Mouse (Mus musculus) embryonic facial prominence, embryonic 15.5 days (tissue): ENCODE results near the gene Cuedc1. TPM values are rescaled to one million over a fixed set of nuclear protein-coding genes. Genes with fewer than 3 reads are reported as not detected.
A peak's percentile ranks its signal among the peaks of the same experiment; 100 is the strongest.

Experiments used
- ATAC-seq: fragments of 200-750 bp; cut with Nextera tagmentation; 2 replicates; pipeline ENCODE4 v1.8.0; 2017; ENCODE audit warnings: low read depth, moderate TSS enrichment; ENCODE audit not compliant: insufficient number of reproducible peaks, low FRiP score, low TSS enrichment
- H3K27ac ChIP-seq: fragments of 300-500 bp; sonication (generic); replicated peaks from 2 replicates; pipeline ENCODE4 v1.5.1; 2015; ENCODE audit warnings: mild to moderate bottlenecking, inconsistent platforms
- H3K27me3 ChIP-seq: fragments of 300-500 bp; sonication (generic); 2 replicates; pipeline ENCODE4 v1.6.1; 2015; ENCODE audit warnings: inconsistent platforms
- H3K36me3 ChIP-seq: fragments of 300-500 bp; sonication (generic); 2 replicates; pipeline ENCODE4 v1.6.1; 2015; ENCODE audit warnings: mild to moderate bottlenecking, inconsistent platforms
- H3K4me1 ChIP-seq: fragments of 300-500 bp; sonication (generic); 2 replicates; pipeline ENCODE4 v1.6.1; 2015; ENCODE audit warnings: inconsistent platforms
- H3K4me2 ChIP-seq: fragments of 300-500 bp; sonication (generic); replicated peaks from 2 replicates; pipeline ENCODE4 v1.6.1; 2015; ENCODE audit warnings: mild to moderate bottlenecking, inconsistent platforms
- H3K4me3 ChIP-seq: fragments of 300-500 bp; sonication (generic); replicated peaks from 2 replicates; pipeline ENCODE4 v1.5.1; 2015; ENCODE audit warnings: mild to moderate bottlenecking, inconsistent platforms
- H3K9ac ChIP-seq: fragments of 300-500 bp; sonication (generic); 2 replicates; pipeline ENCODE4 v1.6.1; 2015; ENCODE audit warnings: inconsistent platforms
- H3K9me3 ChIP-seq: fragments of 300-500 bp; sonication (generic); replicated peaks from 2 replicates; pipeline ENCODE4 v1.6.1; 2016; ENCODE audit warnings: inconsistent platforms
- WGBS: fragments of 180-500 bp; shearing (Covaris S2); methylation state at CpG from one replicate; pipeline ENCODE4 v1.1.7; 2015; 5-methylcytosine and 5-hydroxymethylcytosine counted together
- polyA plus RNA-seq: library from polyadenylated mRNA; unstranded; fragments of >200 nt; fragmentation: Nextera tagmentation; extraction: Ambion mirVana; gene quantifications from 2 replicates; pipeline ENCODE4 v1.2.1, GENCODE M21; 2015

Cuedc1 gene
- polyA plus RNA-seq, 1 experiment from 2014 or later = 38.7 TPM

DNA sequence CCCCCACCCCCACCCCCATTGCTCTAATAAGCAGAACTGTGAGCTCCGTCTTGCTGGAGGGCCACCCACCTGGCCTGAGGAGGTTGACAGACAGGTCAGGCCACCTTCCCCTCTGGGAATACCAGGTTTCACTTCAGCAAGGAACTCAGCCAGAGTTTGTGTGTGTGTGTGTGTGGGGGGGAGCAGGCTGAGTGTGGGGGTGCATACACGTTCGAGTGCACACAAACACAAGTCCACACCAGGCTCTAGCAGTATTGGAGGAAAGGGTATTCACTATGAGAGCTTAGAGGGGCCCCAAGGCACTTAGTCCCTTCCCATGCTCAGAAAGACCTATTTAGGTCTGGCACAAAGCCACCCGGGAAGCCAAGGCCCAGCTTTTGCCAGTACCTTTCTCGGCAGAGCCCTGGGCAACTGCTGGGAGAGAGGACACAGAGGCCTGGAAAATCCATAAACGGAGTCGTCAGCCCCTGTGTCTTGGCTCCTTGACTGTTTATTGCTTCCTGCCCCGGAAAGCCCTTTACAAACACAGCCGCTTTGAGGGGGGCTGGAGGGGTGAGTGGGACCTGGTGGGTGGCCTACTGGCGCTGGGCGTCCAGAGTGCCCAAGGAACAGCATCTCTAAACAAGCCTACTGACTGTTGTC is 50.9 kb downstream of the Cuedc1 start:
- Histone ChIP-seq H3K27me3 (no peaks in the 10 kb centered on the region), H3K4me2 (no peak overlapping the region; the same call in 1 of the 2 replicates), H3K4me3 (no peak overlapping the region), H3K27ac (peak overlapping the region; percentile 80), H3K36me3 (no peaks in the 10 kb centered on the region), H3K4me1 (peaks cover 47% of the 10 kb centered on the region), H3K9ac (no peak overlapping the region), H3K9me3 (no peaks in the 10 kb centered on the region)
- 18% methylated on average over 11 of the region's 11 CpGs for WGBS
- peak; percentile 37 for ATAC-seq

DNA sequence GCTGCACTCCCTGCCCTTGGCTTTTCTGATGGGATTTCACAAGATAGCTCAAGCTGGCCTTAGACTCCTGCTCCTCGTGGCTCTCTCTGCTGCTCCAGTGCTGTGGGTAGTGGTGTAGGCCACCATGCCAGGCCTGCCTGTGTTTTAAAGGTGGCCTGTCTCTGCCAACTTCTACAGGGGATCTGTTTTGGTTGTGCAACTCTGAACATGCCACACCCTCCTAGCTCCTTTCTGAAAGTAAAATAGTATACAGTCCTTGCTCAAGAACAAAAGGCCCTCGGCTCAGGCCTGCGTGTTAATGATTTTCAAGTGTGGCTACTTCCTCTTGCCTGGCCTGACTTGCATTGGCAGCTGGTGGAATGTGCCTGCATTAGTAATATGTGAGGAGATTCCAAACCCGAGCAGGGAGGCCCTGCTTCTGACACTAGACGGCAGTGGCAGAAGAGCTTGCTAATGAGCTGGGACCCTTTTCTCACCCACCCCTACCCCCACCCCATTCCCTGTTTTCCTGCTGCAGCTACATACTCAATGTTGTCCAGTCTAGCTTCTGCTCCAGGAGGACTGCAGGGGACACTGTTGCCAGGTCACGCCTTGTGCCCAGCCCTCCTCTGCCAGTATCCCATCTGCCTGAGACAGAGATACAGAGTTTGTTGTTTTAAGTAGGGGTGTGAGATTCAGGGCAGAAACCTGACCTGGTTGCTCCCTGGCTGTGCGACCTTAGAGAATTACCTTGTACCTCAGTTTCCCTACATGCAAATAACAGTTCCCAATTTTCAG is 53.7 kb downstream of the Cuedc1 start:
- H3K27ac ChIP-seq = peak overlapping the region; percentile 76
- H3K4me2 ChIP-seq = no peak overlapping the region
- H3K9ac ChIP-seq = no peak overlapping the region
- H3K27me3 ChIP-seq = no peaks in the 10 kb centered on the region
- no peaks in the 10 kb centered on the region for H3K9me3 ChIP-seq
- 35% methylated on average over 7 of the region's 7 CpGs for WGBS
- no peaks in the 10 kb centered on the region for H3K36me3 ChIP-seq
- 0 out of 2 replicates have a peak, but pooled peaks have one; percentile 25 for ATAC-seq
- H3K4me1 ChIP-seq = peaks cover 71% of the 10 kb centered on the region
- no peak overlapping the region for H3K4me3 ChIP-seq

DNA sequence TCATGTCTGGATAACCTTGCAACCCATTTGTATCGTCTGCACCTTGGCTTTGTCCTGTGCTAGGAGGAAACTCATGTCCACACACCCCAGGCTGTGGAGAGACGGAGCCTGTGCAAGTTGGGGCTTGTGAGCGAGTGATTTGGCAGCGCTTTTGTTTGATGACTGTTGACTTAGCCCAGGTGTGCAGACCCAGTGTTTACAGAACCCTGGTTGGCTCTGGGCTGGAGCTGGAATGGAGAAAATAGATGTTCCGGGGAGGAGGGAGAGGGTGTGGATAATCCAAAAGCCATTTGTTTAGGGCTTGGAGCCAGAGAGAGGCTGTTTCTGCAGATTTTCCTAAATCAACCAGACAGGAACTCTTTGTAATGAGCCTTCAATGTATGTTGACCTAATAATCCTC is 56.0 kb downstream of the Cuedc1 start:
- WGBS = 33% methylated on average over 5 of the region's 5 CpGs
- peak; percentile 45; the same call in 1 of the 2 replicates for ATAC-seq
- Histone ChIP-seq H3K9ac (no peak overlapping the region), H3K9me3 (no peaks in the 10 kb centered on the region), H3K36me3 (no peaks in the 10 kb centered on the region), H3K4me1 (peaks cover 68% of the 10 kb centered on the region), H3K4me2 (no peak overlapping the region), H3K27me3 (no peaks in the 10 kb centered on the region), H3K27ac (peak overlapping the region; percentile 78), H3K4me3 (no peak overlapping the region)

DNA sequence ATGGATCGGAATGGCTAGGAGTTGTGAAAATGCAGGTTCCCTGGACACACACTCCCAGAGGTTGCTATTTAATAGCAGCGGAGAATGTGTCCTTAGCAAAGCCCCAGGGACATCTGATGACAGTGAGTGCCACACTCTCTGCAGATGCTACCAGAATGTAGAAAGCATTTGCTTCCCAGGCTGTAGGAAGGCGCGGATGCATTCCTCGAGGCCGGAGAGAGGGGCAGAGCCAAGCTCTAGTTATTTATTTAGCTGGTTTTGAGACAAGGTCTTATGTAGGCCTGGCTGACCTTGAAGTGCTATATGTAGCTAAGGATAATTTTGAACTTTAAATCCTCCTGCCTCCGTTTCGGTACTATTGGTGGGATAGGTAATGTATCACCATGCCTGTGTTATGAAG is 56.6 kb downstream of the Cuedc1 start:
- Histone ChIP-seq H3K9ac (no peak overlapping the region), H3K27ac (peak overlapping the region; percentile 78), H3K36me3 (no peaks in the 10 kb centered on the region), H3K27me3 (no peaks in the 10 kb centered on the region), H3K9me3 (no peaks in the 10 kb centered on the region), H3K4me3 (no peak overlapping the region), H3K4me1 (peaks cover 68% of the 10 kb centered on the region), H3K4me2 (no peak overlapping the region)
- no peak for ATAC-seq
- 48% methylated on average over 8 of the region's 8 CpGs for WGBS

DNA sequence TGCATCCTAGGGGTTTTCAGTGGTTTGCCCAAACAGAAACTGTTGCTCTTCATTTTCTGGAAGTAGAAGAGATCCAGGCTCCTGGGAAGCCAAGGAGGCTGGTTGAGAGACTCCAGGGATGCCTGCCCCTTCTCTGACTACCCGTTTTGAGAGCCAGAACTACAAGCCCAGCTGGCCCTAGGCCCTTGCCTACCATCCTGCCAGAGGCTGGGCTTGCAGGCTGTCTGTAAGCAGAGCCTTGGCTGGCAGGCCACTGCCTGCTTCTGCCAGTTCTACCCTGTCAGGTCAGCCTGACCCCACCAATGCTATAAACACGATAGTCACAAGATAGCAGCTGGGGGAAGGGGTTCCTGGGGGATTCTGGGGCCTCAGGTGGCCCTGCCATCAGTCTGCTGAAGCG is 57.6 kb downstream of the Cuedc1 start:
- Histone ChIP-seq H3K4me1 (peaks cover 76% of the 10 kb centered on the region), H3K9me3 (no peaks in the 10 kb centered on the region), H3K4me3 (no peak overlapping the region), H3K36me3 (no peaks in the 10 kb centered on the region), H3K27me3 (no peaks in the 10 kb centered on the region), H3K9ac (no peak overlapping the region), H3K27ac (peak overlapping the region; percentile 31; the same call in 1 of the 2 replicates), H3K4me2 (no peak overlapping the region)
- 67% methylated on average over 3 of the region's 3 CpGs for WGBS
- ATAC-seq = no peak

DNA sequence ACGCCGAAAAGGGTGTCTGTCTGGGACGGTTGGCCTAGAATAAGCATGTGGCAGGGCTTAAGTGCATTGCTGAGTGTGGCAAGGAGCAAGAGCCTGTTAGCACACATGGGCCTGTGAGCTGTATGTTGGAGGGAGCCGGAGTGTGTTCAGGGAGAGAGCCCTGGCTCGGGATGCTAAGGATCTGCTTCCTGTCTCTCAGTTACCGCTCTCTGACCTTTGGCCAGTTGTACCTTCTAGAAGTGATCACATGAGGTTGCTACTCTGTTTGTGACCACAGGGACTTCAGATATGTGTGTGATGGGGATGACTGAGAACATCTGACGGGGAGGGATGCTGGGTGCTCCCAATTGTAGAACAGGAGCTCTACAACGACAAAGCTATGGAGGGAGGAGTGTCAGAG is 58.1 kb downstream of the Cuedc1 start:
- H3K4me2 ChIP-seq = no peak overlapping the region
- no peak for ATAC-seq
- peaks cover 79% of the 10 kb centered on the region for H3K4me1 ChIP-seq
- H3K4me3 ChIP-seq = no peak overlapping the region
- H3K9ac ChIP-seq = no peak overlapping the region
- H3K9me3 ChIP-seq = no peaks in the 10 kb centered on the region
- no peaks in the 10 kb centered on the region for H3K27me3 ChIP-seq
- no peak overlapping the region; the same call in 1 of the 2 replicates for H3K27ac ChIP-seq
- no peaks in the 10 kb centered on the region for H3K36me3 ChIP-seq
- 53% methylated on average over 8 of the region's 8 CpGs for WGBS

DNA sequence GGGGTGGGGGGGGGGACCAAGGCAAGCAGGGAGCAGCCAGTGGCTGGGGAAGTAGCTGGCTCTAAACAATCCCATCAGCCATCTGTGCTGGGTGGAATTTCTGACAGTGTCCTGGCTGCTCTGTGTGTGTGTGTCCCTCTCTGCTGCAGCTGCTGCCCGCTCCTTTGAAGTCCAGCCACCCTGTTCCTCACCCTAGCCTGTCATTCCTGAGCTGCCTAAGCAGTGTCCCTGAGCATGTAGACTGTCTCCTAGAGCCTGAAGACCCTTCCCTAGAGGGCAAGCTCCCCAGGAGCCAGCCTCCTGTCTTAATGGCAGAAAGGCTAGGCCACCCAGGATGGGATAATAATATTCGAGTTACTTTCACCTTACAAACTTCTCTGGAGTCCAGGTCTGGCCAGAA is 58.5 kb downstream of the Cuedc1 start:
- H3K36me3 ChIP-seq = no peaks in the 10 kb centered on the region
- H3K27ac ChIP-seq = 0 out of 2 replicates have a peak overlapping the region, but pooled peaks have one; percentile 34
- ATAC-seq = no peak
- no peaks in the 10 kb centered on the region for H3K27me3 ChIP-seq
- H3K9ac ChIP-seq = no peak overlapping the region
- H3K4me3 ChIP-seq = no peak overlapping the region
- H3K4me1 ChIP-seq = peaks cover 78% of the 10 kb centered on the region
- no peaks in the 10 kb centered on the region for H3K9me3 ChIP-seq
- no peak overlapping the region for H3K4me2 ChIP-seq
- 53% methylated on average over 2 of the region's 2 CpGs for WGBS

DNA sequence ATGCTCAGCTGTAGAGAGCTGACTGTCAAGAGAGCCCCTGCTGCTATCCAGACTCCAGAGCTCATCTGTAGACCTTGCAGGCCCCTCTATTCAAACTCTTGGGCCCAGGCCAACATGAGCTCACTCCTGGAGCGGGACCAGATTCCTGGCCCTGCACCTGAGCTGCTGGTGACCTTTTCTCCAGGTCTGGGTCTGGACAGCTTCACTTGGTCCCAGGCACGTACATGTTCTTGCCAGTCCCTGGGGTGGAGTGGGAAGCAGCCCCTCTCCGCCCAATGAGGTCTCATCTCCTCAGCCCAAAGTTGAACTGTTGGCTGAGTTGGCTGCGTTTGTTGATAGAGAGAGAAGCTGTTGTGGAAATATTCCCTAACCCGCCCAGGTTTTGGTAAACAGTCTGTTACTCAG is 61.0 kb downstream of the Cuedc1 start:
- Histone ChIP-seq H3K27ac (peak overlapping the region; percentile 69), H3K9me3 (no peaks in the 10 kb centered on the region), H3K36me3 (no peaks in the 10 kb centered on the region), H3K4me1 (peaks cover 79% of the 10 kb centered on the region), H3K4me2 (no peak overlapping the region), H3K9ac (no peak overlapping the region), H3K4me3 (no peak overlapping the region), H3K27me3 (no peaks in the 10 kb centered on the region)
- 64% methylated on average over 5 of the region's 5 CpGs for WGBS
- peak; percentile 35; the same call in 1 of the 2 replicates for ATAC-seq

DNA sequence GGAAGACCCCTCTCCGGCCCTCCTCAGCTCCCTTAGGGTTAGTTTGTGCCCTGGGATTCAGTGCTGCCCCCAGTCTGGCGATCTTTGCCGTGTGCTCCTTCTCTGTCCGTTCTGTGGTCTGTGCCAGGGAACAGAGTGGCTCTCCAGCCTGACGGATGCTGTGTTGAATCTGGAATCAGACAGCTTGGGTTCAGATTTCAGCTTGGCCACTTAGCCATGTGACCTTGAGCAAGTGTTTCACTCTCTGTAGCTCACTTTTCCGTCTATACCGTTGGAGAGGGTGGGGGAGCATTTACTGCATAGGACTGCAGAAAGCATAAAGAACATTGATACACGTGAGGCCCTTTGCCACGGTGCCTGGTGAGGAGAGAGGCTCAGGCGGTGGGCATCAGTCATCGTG is 61.5 kb downstream of the Cuedc1 start:
- WGBS = 57% methylated on average over 11 of the region's 11 CpGs
- no peaks in the 10 kb centered on the region for H3K9me3 ChIP-seq
- H3K4me1 ChIP-seq = peaks cover 76% of the 10 kb centered on the region

DNA sequence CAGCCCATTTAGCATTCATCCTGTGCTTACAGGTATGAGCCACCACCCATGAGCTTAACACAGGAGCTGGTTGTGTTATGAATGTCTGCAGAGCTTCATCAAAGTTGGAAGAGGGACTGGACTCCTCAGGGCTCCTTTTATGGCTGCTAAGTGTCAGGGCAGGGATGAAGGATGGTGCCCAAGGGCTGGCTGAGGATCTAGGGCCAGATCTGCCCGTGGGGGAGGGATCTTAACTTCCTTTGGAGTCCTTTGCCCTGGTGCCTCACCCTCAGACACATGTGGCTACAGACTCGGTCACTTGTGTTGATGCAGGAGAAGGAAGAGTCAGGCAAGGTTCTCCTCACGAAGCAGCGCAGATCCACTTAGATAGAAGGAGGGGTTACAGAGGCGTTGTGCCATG is 62.5 kb downstream of the Cuedc1 start:
- Histone ChIP-seq H3K9me3 (no peaks in the 10 kb centered on the region), H3K27ac (peak overlapping the region; percentile 66), H3K4me2 (no peak overlapping the region), H3K4me3 (no peak overlapping the region), H3K27me3 (no peaks in the 10 kb centered on the region), H3K9ac (no peak overlapping the region), H3K36me3 (no peaks in the 10 kb centered on the region), H3K4me1 (peaks cover 76% of the 10 kb centered on the region)
- no peak for ATAC-seq
- 57% methylated on average over 5 of the region's 5 CpGs for WGBS

More for the DNA sequence above, 61.5 kb downstream of the Cuedc1 start:
- no peak overlapping the region for H3K4me2 ChIP-seq
- no peaks in the 10 kb centered on the region for H3K36me3 ChIP-seq
- H3K27ac ChIP-seq = peak overlapping the region; percentile 69
- H3K4me3 ChIP-seq = no peak overlapping the region
- no peak overlapping the region for H3K9ac ChIP-seq
- ATAC-seq = no peak
- no peaks in the 10 kb centered on the region for H3K27me3 ChIP-seq

DNA sequence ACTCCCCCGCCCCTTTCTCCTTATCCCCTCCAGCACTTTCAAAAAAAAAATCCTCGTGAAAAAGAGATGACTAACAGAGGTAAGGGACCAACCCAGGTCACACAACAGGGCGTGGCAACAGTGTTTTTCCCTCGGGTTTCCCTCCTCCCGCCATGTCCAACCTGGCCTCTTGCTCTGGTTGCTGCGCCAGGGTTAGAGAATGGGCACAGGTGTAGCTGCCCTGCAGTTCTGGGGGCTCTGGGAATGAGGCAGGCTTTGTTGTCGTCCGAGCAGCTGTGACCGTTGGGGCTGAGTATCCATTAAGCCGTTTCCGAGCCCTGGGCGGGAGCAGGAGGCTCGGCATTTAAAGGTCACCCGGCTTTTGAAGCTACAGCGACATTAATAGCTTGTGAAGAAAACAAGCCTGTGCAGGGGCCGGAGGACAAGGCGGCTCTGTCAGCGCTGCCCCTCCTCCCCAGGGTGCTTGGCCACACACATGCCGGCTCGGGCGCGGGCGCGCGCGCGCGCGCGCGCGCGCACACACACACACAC is 63.3 kb downstream of the Cuedc1 start:
- peaks cover 76% of the 10 kb centered on the region for H3K4me1 ChIP-seq
- no peaks in the 10 kb centered on the region for H3K27me3 ChIP-seq
- H3K4me2 ChIP-seq = peak overlapping the region; percentile 71
- H3K27ac ChIP-seq = peak overlapping the region; percentile 66
- no peaks in the 10 kb centered on the region for H3K9me3 ChIP-seq
- H3K9ac ChIP-seq = no peak overlapping the region
- peak; percentile 20; the same call in 1 of the 2 replicates for ATAC-seq
- 1% methylated on average over 16 of the region's 33 CpGs for WGBS
- peak overlapping the region; percentile 34 for H3K4me3 ChIP-seq
- H3K36me3 ChIP-seq = no peaks in the 10 kb centered on the region
